Mouse (Mus musculus) heart, adult 2 months (tissue): ENCODE results near the gene Pde3b. TPM values are rescaled to one million over a fixed set of nuclear protein-coding genes. Genes with fewer than 3 reads are reported as not detected.

Experiments used
- DNase-seq, 2 experiments: peaks; one replicate each; pipeline ENCODE4 v3.0.0; 2021
- H3K27ac ChIP-seq: fragments of 200-600 bp; 2 replicates; pipeline ENCODE4 v1.8.1; 2022
- H3K27me3 ChIP-seq: fragments of 200-500 bp; 2 replicates; pipeline ENCODE4 v1.6.1; 2012; ENCODE audit warnings: mild to moderate bottlenecking, low read length, inconsistent platforms, mixed read lengths; ENCODE audit not compliant: control insufficient read depth, insufficient read depth
- H3K36me3 ChIP-seq: fragments of 200-500 bp; 2 replicates; pipeline ENCODE4 v1.6.1; 2012; ENCODE audit warnings: low read length, inconsistent platforms; ENCODE audit not compliant: control insufficient read depth, insufficient read depth
- H3K4me1 ChIP-seq: fragments of 200-500 bp; 2 replicates; pipeline ENCODE4 v1.6.1; 2011; ENCODE audit warnings: low read length; ENCODE audit not compliant: control insufficient read depth, insufficient read depth
- H3K4me3 ChIP-seq: fragments of 200-600 bp; 2 replicates; pipeline ENCODE4 v1.8.1; 2022
- H3K79me2 ChIP-seq: fragments of 200-500 bp; replicated peaks from 2 replicates; pipeline ENCODE4 v1.6.1; 2012; ENCODE audit warnings: mild to moderate bottlenecking, inconsistent platforms, low read length, moderate library complexity, mixed read lengths; ENCODE audit not compliant: control insufficient read depth, insufficient read depth
- H3K9ac ChIP-seq: fragments of 200-500 bp; 2 replicates; pipeline ENCODE4 v1.6.1; 2012; ENCODE audit warnings: low read depth, mild to moderate bottlenecking, control low read depth, inconsistent platforms, low read length, mixed read lengths
- CTCF ChIP-seq: fragments of 200-600 bp; IDR thresholded peaks from 2 replicates; pipeline ENCODE4 v1.8.1; 2022; ENCODE audit warnings: antibody characterized with exemption, mild to moderate bottlenecking, moderate library complexity
- EP300 ChIP-seq: fragments of 200-500 bp; IDR thresholded peaks from 2 replicates; pipeline ENCODE4 v1.6.1; 2011; ENCODE audit warnings: low read depth, low read length, control low read depth; ENCODE audit not compliant: insufficient read depth
- POLR2A ChIP-seq: fragments of 200-500 bp; IDR thresholded peaks from 2 replicates; pipeline ENCODE4 v1.6.1; 2011; ENCODE audit warnings: mild to moderate bottlenecking, low read depth, low read length, control low read depth; ENCODE audit not compliant: insufficient read depth
- WGBS: fragments of 180-500 bp; shearing (Covaris S2); methylation state at CpG from one replicate; pipeline ENCODE4 v1.1.7; 2018; 5-methylcytosine and 5-hydroxymethylcytosine counted together
- intact Hi-C: fragments of 180-260 bp; cut with DNase I; formaldehyde crosslinking; loops from one replicate; pipeline ENCODE4 v1.15.1; 2025
- polyA plus RNA-seq: library from polyadenylated mRNA; depleted of rRNA; stranded (reverse); fragments of >200 nt; gene quantifications from 2 replicates; pipeline ENCODE4 v1.2.3, GENCODE M21; 2012
- total RNA-seq, 2 experiments: library from RNA; stranded (reverse); gene quantifications; 2 replicates each; pipeline ENCODE4 v1.2.3; 2021

Gene Pde3b
- total and polyA plus RNA-seq, 3 experiments, result 3.8 to 4.9 (median 4.8) TPM

GRCm38 (mm10) chr7:114466358-114466757, 51.3 kb downstream of the Pde3b start:
- 88% methylated on average over 3 of the region's 3 CpGs for WGBS
- Histone ChIP-seq H3K9ac (no peak overlapping the region), H3K4me1 (no peaks in the 10 kb centered on the region), H3K4me3 (no peak overlapping the region), H3K27me3 (no peaks in the 10 kb centered on the region), H3K36me3 (no peaks in the 10 kb centered on the region), H3K79me2 (no peaks in the 10 kb centered on the region), H3K27ac (no peak overlapping the region)
- intact Hi-C loops, result no loop called here
- DNase-seq, result no peak
- no peak for TF ChIP-seq CTCF
- TF ChIP-seq EP300, result no peak
- no peak for TF ChIP-seq POLR2A

GRCm38 (mm10) chr7:114472471-114472870, 57.4 kb downstream of the Pde3b start:
- TF ChIP-seq CTCF (no peak), EP300 (no peak), POLR2A (no peak)
- Histone ChIP-seq H3K79me2 (no peaks in the 10 kb centered on the region), H3K4me1 (no peaks in the 10 kb centered on the region), H3K27me3 (no peaks in the 10 kb centered on the region), H3K9ac (no peak overlapping the region), H3K27ac (no peak overlapping the region), H3K36me3 (no peaks in the 10 kb centered on the region), H3K4me3 (no peak overlapping the region)
- intact Hi-C loops, result no loop called here
- no peak for DNase-seq
- 35% methylated on average over 2 of the region's 2 CpGs for WGBS

- no peak for DNase-seq
- intact Hi-C loops, result no loop called here
- Histone ChIP-seq H3K4me1 (no peaks in the 10 kb centered on the region), H3K27me3 (no peaks in the 10 kb centered on the region), H3K9ac (no peak overlapping the region), H3K4me3 (no peak overlapping the region), H3K36me3 (no peaks in the 10 kb centered on the region), H3K79me2 (no peaks in the 10 kb centered on the region), H3K27ac (no peak overlapping the region)
- TF ChIP-seq CTCF (no peak), EP300 (no peak), POLR2A (no peak)
- WGBS, result 78% methylated on average over 1 of the region's 1 CpGs
Measured at GRCm38 (mm10) chr7:114474889-114475288, 59.8 kb downstream of the Pde3b start.

GRCm38 (mm10) chr7:114477884-114478283, 62.8 kb downstream of the Pde3b start:
- H3K27ac ChIP-seq, result no peak overlapping the region
- TF ChIP-seq POLR2A (no peak), EP300 (no peak), CTCF (no peak)
- no peaks in the 10 kb centered on the region for H3K27me3 ChIP-seq
- intact Hi-C loops, result no loop called here
- no peaks in the 10 kb centered on the region for H3K36me3 ChIP-seq
- H3K79me2 ChIP-seq, result no peaks in the 10 kb centered on the region
- H3K9ac ChIP-seq, result no peak overlapping the region
- WGBS, result 51% methylated on average over 2 of the region's 2 CpGs
- H3K4me3 ChIP-seq, result no peak overlapping the region
- no peak for DNase-seq
- H3K4me1 ChIP-seq, result no peaks in the 10 kb centered on the region

- intact Hi-C loops, result no loop called here
- TF ChIP-seq POLR2A, result no peak
- no peak for TF ChIP-seq CTCF
- no peak for TF ChIP-seq EP300
- Histone ChIP-seq H3K79me2 (no peaks in the 10 kb centered on the region), H3K4me3 (no peak overlapping the region), H3K27ac (no peak overlapping the region), H3K27me3 (no peaks in the 10 kb centered on the region), H3K4me1 (no peaks in the 10 kb centered on the region), H3K9ac (no peak overlapping the region), H3K36me3 (no peaks in the 10 kb centered on the region)
- DNase-seq, result no peak
- WGBS, result 72% methylated on average over 5 of the region's 5 CpGs
Measured at GRCm38 (mm10) chr7:114478901-114479300, 63.8 kb downstream of the Pde3b start.

- Histone ChIP-seq H3K36me3 (no peaks in the 10 kb centered on the region), H3K4me3 (no peak overlapping the region), H3K79me2 (no peaks in the 10 kb centered on the region), H3K27me3 (no peaks in the 10 kb centered on the region), H3K9ac (no peak overlapping the region), H3K27ac (no peak overlapping the region), H3K4me1 (no peaks in the 10 kb centered on the region)
- no peak for DNase-seq
- TF ChIP-seq EP300 (no peak), POLR2A (no peak), CTCF (no peak)
- WGBS, result 78% methylated on average over 4 of the region's 4 CpGs
- intact Hi-C loops, result no loop called here
Measured at GRCm38 (mm10) chr7:114479779-114480178, 64.7 kb downstream of the Pde3b start.
